Mouse (Mus musculus) 3T3-L1 (cell line): ENCODE measurements around the gene Hlx.
A peak's percentile ranks its signal among the peaks of the same experiment; 100 is the strongest.

Experiments
- DNase-seq: peaks from one replicate; pipeline ENCODE4 v3.0.0-alpha.2; 2015; ENCODE audit warnings: low read depth, low spot score

The Hlx gene

GRCm38 (mm10) chr1:184716117-184716516 is 16.3 kb downstream of the Hlx start:
- DNase-seq: no peak

- no peak for DNase-seq
These were observed 16.7 kb downstream of the Hlx start for GRCm38 (mm10) chr1:184715693-184716092.

DNA sequence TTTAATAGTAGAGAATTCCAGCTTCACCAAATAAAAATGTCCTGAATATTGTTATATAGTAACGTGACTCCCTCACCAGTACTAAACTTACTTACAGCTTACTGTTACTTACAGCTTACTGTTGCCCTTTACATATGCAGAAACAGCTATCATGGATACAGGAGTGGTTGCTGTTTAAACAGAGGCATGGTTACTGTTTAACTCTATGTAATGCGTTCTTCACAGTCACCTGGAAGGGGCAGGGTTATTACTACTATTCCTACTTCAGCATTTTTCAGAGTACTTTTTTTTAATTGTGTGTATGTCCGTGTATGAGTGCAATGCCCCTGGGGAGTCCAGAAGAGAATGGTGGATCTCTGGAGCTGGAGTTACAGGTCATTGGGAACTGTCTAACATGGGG is 17.9 kb downstream of the Hlx start:
- DNase-seq: no peak

GRCm38 (mm10) chr1:184713716-184714115 is 18.7 kb downstream of the Hlx start:
- DNase-seq: no peak

DNA sequence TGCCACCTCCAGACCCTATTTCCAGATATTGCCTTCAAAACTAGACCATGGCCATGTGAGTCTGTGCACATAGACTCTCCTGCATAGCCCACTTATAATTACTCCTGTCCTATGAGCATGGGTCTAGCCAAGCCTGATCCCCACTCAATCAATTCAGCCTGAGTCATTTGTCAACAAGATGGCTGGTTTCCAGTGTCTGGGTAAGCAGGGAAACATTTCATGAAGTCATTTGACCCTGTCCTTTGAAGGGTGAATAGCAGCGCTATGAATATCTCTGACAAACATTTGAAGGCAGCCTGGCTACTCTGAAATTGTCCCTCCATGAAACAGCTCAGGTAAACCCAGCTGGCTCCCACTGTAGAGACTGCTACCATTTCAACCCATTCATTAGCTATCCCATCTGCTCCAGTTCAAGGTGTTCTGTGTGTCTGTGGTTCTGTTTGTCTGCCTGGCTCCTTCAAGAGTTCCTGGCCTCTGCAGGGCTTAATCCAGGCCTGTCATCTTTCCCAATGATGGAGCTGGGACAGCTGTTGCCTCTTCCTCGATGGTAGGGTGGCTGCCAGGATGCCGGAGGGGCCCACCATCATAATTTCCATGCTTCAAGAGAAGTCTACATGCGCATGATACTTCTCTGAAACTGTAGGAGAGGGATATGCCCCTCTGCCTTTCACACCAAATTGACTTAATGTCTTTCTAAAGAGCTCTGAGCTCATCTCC is 24.7 kb downstream of the Hlx start:
- DNase-seq: peak; percentile 79

GRCm38 (mm10) chr1:184704901-184705300 is 27.5 kb downstream of the Hlx start:
- peak; percentile 6 for DNase-seq

DNA sequence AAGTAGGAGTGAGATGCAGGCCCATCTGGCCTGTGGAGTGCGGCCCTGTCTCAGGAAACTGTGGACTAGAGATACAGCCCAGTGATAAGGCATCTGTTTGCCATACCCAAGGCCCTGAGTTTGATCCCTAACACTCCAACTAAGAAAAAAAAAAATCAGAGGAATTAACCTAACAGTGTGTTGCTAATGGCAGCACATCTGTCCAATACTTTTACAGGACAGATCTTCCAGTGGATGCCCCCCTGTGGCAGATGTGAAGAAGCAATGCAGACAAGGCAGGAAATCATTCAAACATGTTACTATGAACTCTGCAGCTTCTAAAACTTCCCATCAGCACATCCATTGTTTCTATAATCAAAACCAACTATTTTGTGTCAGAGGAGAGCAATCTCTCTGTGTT is 33.1 kb downstream of the Hlx start:
- peak; percentile 19 for DNase-seq

DNA sequence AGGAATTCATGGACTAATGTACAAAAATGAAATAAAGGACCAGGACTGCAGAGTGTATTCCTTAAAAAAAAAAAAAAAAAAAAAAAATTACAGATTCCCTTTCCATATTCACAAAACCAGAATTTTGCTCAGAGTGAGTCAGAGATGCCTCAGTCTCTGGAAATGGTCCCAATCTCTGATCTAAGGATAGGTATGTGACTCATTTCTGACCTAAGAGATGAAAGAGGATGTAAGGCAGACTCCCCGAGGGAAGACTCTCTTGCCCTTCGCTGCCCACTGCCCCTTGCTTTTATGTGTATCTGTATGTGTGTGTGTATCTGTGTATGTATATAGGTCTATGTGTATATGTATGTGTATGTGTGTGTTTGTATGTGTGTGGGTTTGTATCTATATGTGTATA is 37.0 kb downstream of the Hlx start:
- peak; percentile 86 for DNase-seq

DNA sequence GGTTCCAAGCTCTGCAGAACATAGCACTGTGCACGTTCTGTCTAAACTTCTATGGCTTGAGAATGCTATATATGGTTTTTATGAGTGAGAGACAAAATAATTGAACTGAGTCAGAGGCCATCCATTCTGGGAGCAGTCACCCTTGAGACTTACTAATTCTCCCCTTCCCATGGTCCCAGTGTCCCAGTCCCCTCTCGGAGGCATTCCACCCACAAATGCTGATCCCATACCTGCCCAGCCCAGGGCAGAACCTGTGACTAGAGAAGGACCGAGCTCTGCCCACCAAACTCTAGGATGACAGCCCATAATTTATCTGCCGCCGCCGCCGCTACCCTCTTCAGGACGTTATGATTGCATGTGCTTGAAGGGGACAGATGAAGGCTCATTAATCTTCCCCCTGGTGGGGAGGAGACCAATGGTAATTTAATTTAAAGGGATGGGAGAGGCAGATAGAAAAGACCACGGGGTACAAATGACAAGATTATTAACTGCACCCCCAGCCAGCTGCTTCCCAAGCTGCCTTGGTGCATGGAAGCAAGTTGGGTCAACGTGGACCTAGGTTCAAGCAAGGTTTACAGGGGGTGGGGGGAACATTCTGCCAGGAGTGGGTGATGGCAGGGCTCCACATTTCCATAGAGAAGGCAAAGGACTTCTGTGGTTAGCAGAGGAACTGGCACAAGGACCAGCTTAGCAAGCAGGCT is 40.1 kb downstream of the Hlx start:
- peak; percentile 12 for DNase-seq

GRCm38 (mm10) chr1:184691240-184691639 is 41.2 kb downstream of the Hlx start:
- peak; percentile 7 for DNase-seq

DNA sequence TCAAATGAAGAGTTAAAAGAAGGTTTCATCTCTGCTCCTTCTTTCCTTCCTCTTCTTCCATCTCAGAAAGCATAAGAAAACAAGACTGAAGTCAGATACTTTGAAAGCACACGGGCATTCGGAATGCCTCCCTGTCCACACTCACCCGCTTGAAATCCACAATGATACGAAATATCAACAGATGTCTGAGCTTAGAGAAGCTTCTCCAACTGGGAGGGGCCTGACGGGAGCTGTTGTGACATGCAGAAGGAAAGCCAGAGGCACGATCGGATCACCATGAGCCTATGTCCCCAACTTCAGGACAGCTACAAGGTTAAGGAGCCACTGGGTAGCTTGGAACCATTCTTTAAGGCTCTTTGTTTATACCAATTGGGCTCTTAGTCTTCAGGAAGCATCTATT is 44.4 kb downstream of the Hlx start:
- DNase-seq: no peak

- no peak for DNase-seq
These were observed 44.9 kb downstream of the Hlx start for GRCm38 (mm10) chr1:184687512-184687911.

DNA sequence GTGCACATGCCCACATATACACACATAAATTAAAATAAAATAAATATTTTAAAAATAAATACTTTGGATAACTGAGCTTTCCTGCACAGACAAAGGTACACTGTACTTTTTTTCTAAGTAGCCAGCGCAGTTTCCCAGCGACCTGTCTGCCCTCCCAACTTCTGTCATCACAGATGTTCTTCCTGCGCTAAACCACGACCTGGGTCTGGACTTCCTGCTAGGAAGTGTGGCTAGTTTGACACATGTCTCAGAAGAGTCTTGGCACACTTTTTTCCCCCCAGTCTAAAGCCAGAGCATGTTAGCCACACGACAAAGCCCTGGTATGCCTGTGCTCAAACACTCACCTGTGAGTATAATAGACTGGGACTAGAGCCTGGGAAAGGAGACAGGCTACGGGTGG is 48.9 kb downstream of the Hlx start:
- DNase-seq: no peak

- no peak for DNase-seq
These were observed 52.9 kb downstream of the Hlx start for GRCm38 (mm10) chr1:184679416-184679965.

- no peak for DNase-seq
These were observed 54.8 kb downstream of the Hlx start for GRCm38 (mm10) chr1:184677641-184678040.
